Mouse (Mus musculus): ENCODE measurements around the gene Ppp1r12a. TPM values are rescaled to one million over a fixed set of nuclear protein-coding genes. Genes with fewer than 3 reads are reported as not detected.

Ppp1r12a gene
- polyA plus RNA-seq, 1 experiment from 2014 or later, result 64.9 TPM

GRCm38 (mm10) chr10:108332571-108333541, 170.9 kb downstream of the Ppp1r12a start:
- H3K36me3 ChIP-seq (ENCODE audit: control insufficient read depth, insufficient read depth, low read length), result no peaks in the 10 kb centered on the region
- peak overlapping the region; percentile 95 for H3K4me2 ChIP-seq (ENCODE audit: low read length)
- no peaks in the 10 kb centered on the region for H3K9me3 ChIP-seq (replicated peaks; ENCODE audit: control insufficient read depth, low read length)
- H3K27ac ChIP-seq (ENCODE audit: low read depth, low read length), result 0 out of 2 replicates have a peak overlapping the region, but pooled peaks have one; percentile 44
- H3K9ac ChIP-seq (ENCODE audit: low read length), result peak overlapping the region; percentile 71
- peak overlapping the region; percentile 76 for H3K4me3 ChIP-seq (ENCODE audit: low read depth, low read length)
- under 1% methylated on average over 95 of the region's 129 CpGs for WGBS
- ATAC-seq (peak; percentile 60), DNase-seq (ENCODE audit: low spot score) (peak; percentile 66)
- H3K27me3 ChIP-seq (replicated peaks; ENCODE audit: control insufficient read depth, insufficient read depth, low read length), result peaks cover 8% of the 10 kb centered on the region
- H3K4me1 ChIP-seq (ENCODE audit: control insufficient read depth, insufficient read depth, low read length), result no peaks in the 10 kb centered on the region

- H3K4me3 ChIP-seq (ENCODE audit: low read depth, low read length), result peak overlapping the region; percentile 76
- no peaks in the 10 kb centered on the region for H3K36me3 ChIP-seq (ENCODE audit: control insufficient read depth, insufficient read depth, low read length)
- H3K4me1 ChIP-seq (ENCODE audit: control insufficient read depth, insufficient read depth, low read length), result no peaks in the 10 kb centered on the region
- no peak for ATAC-seq
- H3K4me2 ChIP-seq (ENCODE audit: low read length), result peak overlapping the region; percentile 95
- peak overlapping the region; percentile 25; the same call in 1 of the 2 replicates for H3K9ac ChIP-seq (ENCODE audit: low read length)
- H3K27ac ChIP-seq (ENCODE audit: low read depth, low read length), result no peak overlapping the region
- peaks cover 8% of the 10 kb centered on the region for H3K27me3 ChIP-seq (replicated peaks; ENCODE audit: control insufficient read depth, insufficient read depth, low read length)
- H3K9me3 ChIP-seq (replicated peaks; ENCODE audit: control insufficient read depth, low read length), result no peaks in the 10 kb centered on the region
- 3% methylated on average over 12 of the region's 12 CpGs for WGBS
- peak; percentile 6 for DNase-seq (ENCODE audit: low spot score)
Observed at GRCm38 (mm10) chr10:108333642-108334041, 171.6 kb downstream of the Ppp1r12a start.

Other genes with a start within 250 kb of the Ppp1r12a start
- gene Pawr, start 169.9 kb downstream of the Ppp1r12a start, polyA plus RNA-seq (2014; fragmentation: Nextera tagmentation; extraction: Ambion mirVana), result 3.8 and 4.2 TPM in 2 replicates